Mouse (Mus musculus): ENCODE measurements at regions not wholly inside any gene's neighbourhood (a gene's known extent, or its start where the extent isn't known, plus 50 kb on each side); places are given as distances from the start of the nearest gene placed in this dataset.
A peak's percentile ranks its signal among the peaks of the same experiment; 100 is the strongest.
"Not testable (repeated sequence)": the region's sequence is repeated elsewhere in the genome, so short reads cannot be mapped to it uniquely, and the experiment has no call there.

GRCm38 (mm10) chr10:111354607-111355006, 56.1 kb downstream of the Bbs10 start:
- no peak for DNase-seq (ENCODE audit: low read depth, low spot score)

GRCm38 (mm10) chr10:111358340-111358739, 59.9 kb downstream of the Bbs10 start:
- not testable (repeated sequence) for DNase-seq (ENCODE audit: low read depth, low spot score)

DNA sequence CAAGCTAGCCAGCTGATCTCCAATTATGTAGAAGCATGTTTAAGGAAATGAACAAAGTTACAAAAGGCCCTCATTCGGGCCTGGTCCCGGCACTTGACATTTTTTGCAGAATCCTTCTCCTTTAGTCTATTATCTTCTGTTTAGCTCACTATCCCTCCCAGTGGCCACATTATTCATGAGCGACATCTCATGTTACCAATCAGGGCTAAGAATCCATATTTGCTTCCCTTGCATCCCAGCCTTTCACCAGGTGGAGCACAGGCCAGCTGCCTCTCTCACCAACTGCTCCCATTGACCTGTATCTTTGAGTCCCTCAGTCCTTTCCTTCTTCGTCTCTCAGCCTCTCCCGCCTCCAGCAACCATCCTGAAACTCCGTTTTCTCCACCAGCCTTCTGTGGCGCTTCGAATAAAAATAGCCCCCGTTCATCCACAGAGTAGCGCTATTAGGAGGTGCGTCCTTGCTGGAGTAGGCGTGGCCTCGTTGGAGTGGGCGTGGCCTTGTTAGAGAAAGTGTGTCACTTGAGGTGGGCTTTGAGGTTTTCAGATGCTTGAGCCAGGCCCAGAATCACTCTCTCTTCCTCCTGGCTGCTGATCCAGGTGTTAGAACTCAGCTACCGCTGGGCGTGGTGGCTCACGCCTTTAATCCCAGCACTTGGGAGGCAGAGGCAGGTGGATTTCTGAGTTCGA, 63.4 kb downstream of the Bbs10 start:
- no peak for DNase-seq (ENCODE audit: low read depth, low spot score)

GRCm38 (mm10) chr10:111363729-111364617, 65.5 kb downstream of the Bbs10 start:
- DNase-seq (ENCODE audit: low read depth, low spot score): no peak

GRCm38 (mm10) chr10:111365011-111365410, 66.5 kb downstream of the Bbs10 start:
- no peak for DNase-seq (ENCODE audit: low read depth, low spot score)

DNA sequence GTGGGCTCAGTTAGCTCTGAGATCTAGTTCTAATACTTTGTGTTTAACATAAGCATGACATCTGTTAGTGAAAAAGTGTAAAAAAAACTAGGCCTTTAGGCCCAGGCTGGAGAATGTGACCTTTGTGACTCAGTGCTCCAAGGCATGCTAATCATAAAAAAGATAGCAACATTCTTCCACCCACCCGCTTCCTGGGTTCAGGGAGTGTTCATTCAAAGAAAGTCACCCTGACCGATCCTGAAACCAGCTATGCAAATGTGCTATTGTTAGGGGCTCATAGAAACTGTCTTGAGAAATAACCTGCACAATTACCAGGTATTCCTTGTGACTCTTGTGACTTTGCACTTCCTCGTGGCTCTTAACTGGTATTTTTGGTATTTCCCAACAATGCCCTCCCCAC, 70.6 kb downstream of the Bbs10 start:
- not testable (repeated sequence) for DNase-seq (ENCODE audit: low read depth, low spot score)

DNA sequence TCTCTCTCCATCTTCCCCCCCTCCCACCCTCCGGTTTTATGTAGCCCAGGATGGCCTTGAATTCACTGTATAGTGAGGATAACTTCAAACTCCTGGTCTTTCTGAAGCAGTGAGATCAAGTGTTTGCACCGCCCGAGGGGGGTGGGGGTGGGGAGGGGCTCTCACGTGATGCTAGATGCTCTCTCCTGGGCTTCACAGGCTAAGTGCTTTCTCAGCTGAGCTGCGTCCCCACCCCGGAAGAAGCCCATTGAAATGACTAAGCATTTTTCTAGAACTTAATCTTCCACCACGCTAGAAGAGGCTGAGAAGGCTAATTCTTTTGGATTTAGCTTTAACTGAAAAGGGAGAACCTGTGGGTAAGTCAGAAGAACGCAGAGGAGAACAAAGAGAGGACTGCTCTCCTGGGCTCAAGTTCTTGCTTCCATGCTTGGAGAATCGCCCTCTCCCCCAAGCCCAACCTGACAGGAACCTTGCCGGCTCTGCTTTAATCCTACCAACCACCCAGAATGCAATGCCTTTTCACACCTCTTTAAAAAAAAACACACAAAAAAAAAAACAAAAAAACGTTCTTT, 79.7 kb downstream of the Bbs10 start:
- no peak for DNase-seq (ENCODE audit: low read depth, low spot score)

- DNase-seq (ENCODE audit: low read depth, low spot score): no peak
Measured at GRCm38 (mm10) chr10:111381689-111382088, 83.2 kb downstream of the Bbs10 start.

DNA sequence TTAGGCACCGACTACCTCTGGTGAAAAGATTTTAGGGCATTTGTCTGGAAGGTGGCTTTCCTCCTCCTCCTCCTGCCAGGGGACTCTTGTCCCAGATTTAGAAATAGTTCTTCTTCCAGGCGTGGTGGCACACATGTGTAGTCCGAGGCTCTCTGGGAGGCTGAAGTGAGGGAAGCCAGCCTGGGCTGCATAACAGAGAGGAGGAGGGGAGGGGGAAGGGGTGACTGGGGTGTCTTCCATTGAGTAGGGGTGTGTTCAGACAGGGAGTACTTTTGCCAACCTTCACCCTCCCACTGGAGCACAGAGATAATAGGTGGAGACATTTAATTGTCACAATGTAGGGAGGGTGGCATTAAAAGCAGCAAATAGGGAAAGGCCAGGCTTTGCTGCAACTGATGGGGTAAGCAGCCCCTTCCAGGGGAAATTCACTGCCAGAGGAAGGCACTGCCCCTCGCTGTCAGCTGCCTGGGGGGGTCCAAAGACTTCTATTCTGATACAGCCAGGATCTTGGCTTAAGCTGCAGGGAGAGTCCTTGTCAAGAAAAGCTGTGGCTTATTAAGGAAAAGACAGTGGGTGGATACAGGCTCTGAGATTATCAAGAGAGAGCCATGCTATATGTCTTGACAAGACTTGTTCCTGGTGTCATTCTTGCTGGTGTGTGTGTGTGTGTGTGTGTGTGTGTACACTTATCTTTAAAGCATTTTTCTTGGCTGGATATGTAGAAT, 83.9 kb downstream of the Bbs10 start:
- no peak for DNase-seq (ENCODE audit: low read depth, low spot score)

DNA sequence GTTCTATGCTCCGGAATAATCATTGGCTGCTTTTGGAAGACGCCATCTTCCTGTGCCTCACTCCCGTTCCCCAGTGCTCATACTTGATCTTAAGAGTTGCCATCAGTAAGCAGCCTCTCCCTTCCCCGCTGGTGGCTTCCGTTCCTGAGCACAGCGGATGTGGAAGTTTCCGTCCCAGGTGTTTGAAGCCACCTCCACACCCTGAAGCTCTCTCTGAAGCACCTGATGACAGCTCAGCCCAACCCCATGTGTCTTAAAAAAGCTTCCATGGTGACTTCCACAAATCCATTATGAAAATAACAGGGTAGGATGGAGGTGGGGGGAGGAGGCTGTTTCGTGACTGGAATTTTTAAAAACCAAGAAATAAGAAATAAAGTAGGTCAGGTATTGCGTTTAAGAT, 87.1 kb downstream of the Bbs10 start:
- DNase-seq (ENCODE audit: low read depth, low spot score): no peak

- DNase-seq (ENCODE audit: low read depth, low spot score): no peak
Measured at GRCm38 (mm10) chr10:111387869-111388538, 85.0 kb upstream of the Nap1l1 start.

- no peak for DNase-seq (ENCODE audit: low read depth, low spot score)
Measured at GRCm38 (mm10) chr10:111388545-111389320, 84.3 kb upstream of the Nap1l1 start.

- peak; percentile 83 for DNase-seq (ENCODE audit: low read depth, low spot score)
Measured at GRCm38 (mm10) chr10:111389890-111390289, 83.1 kb upstream of the Nap1l1 start.

DNA sequence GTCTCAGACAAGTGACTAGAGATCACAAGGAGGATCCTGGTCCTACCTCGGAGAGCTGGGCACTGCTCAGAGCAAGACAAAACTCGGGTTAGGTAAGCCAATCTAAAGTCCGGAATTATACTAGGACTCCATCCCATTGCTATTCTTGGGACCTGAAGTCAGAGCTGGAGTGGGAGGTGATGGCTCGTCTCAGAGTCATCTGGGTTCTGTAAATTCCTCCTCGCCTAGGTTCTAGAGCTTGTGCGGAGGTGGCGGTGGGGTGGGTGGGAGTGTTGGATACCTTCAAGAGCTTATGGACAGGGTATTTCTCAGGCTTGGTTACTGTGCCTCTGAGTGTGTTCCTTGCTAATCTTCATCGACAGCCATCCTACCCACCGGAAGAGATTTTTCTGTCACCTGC, 78.6 kb upstream of the Nap1l1 start:
- DNase-seq (ENCODE audit: low read depth, low spot score): no peak

DNA sequence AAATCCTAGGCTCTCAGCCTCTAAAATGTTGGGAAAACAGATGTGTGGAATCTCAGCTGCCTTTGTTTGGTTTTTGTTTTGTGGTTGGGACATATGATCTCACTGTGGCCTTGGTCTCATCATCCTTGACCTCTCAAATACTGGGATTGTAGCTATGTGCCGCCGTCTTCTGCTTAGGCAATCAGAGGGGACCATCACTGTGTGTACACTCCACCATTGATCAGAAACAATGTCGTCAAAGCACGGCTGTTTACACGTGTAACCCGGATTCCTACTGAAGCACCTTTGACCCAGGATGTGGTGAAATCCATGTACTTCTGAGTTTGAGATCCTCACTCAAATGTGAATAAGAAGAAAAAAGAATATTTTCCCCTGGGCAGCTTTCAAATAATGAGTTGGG, 68.0 kb upstream of the Nap1l1 start:
- DNase-seq (ENCODE audit: low read depth, low spot score): no peak

DNA sequence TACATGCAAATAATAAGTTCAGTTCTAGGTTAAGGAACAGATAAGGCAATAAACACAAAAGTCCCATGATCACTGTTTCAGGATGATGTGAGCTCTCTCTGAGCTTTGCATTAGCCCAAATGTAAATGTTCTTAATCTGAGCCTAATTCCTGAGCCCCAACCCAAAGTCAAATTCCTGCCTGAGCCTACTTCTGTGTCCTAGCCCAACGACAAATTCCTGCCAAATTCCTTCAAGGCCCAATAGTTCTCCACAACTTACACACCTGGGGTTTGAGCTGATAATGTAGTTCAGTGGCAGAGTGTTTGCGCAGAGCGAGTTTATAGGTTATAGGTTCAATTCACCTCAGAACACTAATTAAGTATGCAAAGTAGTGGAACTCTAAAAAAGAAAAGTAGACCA, 64.1 kb upstream of the Nap1l1 start:
- no peak for DNase-seq (ENCODE audit: low read depth, low spot score)

GRCm38 (mm10) chr10:111409497-111409896, 63.5 kb upstream of the Nap1l1 start:
- no peak for DNase-seq (ENCODE audit: low read depth, low spot score)

DNA sequence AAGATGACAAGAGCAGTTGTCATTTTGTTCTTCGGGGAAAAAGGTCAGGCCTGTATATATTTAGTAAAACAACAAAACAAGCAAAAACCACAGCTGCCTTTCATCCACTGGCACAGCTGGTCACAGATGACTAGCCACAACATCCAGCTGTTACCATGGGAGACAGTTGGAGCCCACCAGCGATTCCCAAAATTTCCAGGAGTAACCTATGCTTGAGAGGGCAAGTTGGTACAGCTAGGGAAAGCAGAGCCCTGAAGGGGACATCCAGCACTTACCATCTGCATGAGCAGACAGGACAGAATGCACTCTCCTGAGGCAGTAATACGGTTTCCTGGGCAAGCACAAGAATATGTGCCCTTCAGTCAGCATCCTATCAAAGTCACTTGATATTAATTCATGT, 62.9 kb upstream of the Nap1l1 start:
- DNase-seq (ENCODE audit: low read depth, low spot score): no peak

DNA sequence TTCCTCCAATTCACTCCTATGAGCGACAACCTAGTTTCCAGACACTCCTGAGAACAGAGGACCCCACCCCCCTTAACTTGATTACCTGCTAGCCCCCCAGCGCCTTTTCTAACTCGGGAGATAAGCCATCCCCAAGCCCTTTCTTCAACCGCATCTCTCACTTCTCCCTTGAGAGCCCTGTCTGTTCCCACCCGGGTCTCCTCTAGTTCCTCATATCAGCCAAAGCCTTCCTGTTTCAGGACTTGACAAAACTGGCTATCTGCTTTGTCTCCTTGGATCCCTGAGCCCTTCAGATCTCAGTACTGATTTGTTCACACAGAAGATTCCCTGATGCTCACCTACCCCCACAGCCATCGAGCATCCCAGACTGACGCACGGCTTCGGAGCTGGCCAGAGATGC, 61.5 kb upstream of the Nap1l1 start:
- no peak for DNase-seq (ENCODE audit: low read depth, low spot score)

DNA sequence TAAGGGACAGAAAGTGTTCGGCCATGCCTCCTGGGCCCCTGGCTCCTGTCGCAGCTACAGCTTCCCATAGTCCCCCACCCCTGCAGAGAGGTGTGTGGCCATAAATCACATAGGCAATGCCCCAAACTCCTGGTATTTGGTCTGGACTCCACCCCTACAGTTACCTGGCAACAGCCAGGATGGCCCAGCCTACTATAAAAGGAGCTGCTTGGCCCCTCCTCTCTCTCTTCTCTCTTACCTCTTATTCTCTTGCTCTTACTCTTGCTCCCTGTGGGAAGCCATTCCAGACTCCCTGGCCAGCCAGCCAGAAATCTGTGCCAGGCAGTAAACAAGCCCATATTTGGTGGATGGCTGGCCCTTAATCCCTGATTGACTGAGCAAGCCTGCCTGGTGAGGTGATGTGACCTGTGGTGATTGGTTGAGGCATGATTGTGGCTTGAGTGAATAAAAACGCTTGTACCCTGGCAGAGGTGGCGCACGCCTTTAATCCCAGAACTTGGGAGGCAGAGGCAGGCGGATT, 56.4 kb upstream of the Nap1l1 start:
- DNase-seq (ENCODE audit: low read depth, low spot score): no peak

Measured in forelimb bud, embryonic 11.5 days (tissue).